Mouse (Mus musculus): ENCODE data around the gene Ptk6. TPM values are rescaled to one million over a fixed set of nuclear protein-coding genes. Genes with fewer than 3 reads are reported as not detected.

Gene Ptk6
- polyA plus RNA-seq, 1 experiment from 2014 or later = not detected

DNA sequence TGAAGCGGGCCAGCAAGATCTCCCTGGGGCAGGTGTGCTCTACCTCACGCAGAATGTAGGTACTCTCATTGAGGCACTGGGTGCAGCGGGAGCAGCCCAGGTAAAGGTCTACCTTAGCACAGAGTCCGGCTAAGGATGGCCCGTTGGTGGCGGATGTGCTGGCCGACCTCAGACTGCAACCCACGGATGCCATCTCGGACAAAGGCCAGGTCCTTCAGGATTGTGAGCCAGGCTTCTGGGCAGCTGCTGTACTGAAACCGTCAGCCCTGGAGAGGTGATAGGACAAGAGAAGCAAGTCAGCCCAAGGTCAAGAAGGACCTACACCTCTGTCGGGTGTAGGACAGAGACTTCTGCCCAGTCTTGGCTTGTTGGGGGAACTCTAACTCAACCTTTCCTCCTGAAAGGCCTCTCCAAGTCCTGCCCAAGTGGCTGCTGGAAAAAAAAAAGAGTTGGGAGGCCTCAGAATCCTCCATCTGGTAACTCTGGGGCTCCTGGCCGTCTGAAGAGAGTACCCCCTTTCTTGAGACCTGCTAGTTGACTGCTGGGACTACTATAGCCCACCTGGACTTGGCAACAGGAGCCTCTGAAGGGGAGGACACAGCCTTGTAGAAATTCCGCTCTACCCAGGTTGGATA, 38.3 kb upstream of the Ptk6 start:
- H3K36me3 ChIP-seq (ENCODE audit: control insufficient read depth, insufficient read depth, low read length) = peaks cover 14% of the 10 kb centered on the region; the same call in 1 of the 2 replicates
- peaks cover 0 to 4% of the 10 kb centered on the region in 2 experiments; a peak in 1 of 4 replicates for H3K4me1 ChIP-seq (ENCODE audit: control insufficient read depth in 2 of 2, insufficient read depth in 2 of 2, low read length in 2 of 2)
- H3K4me3 ChIP-seq (ENCODE audit: control insufficient read depth in 1 of 2, insufficient read depth in 1 of 2, low read depth in 1 of 2, low read length in 2 of 2) = peak overlapping the region in 1 of 2 experiments; percentile 59; a peak in 1 of 4 replicates
- WGBS = 87% methylated on average over 13 of the region's 13 CpGs
- H3K9ac ChIP-seq (ENCODE audit: low read length) = peak overlapping the region; percentile 77; the same call in 1 of the 2 replicates
- H3K27me3 ChIP-seq (ENCODE audit: control insufficient read depth, insufficient read depth, low read length) = no peaks in the 10 kb centered on the region
- peak overlapping the region; percentile 71 for H3K4me2 ChIP-seq (ENCODE audit: low read length)
- H3K9me3 ChIP-seq (ENCODE audit: control insufficient read depth, low read length) = no peaks in the 10 kb centered on the region
- no peak for ATAC-seq (ENCODE audit: insufficient number of reproducible peaks, insufficient read depth, low FRiP score, low read depth)
- H3K27ac ChIP-seq (replicated peaks in 1 of 2; ENCODE audit: control insufficient read depth in 1 of 2, insufficient read depth in 1 of 2, low read depth in 2 of 2, low read length in 2 of 2) = no peak overlapping the region

GRCm38 (mm10) chr2:181239261-181239660, 36.7 kb upstream of the Ptk6 start:
- peaks cover 0 to 4% of the 10 kb centered on the region in 2 experiments; a peak in 1 of 4 replicates for H3K4me1 ChIP-seq (ENCODE audit: control insufficient read depth in 2 of 2, insufficient read depth in 2 of 2, low read length in 2 of 2)
- H3K36me3 ChIP-seq (ENCODE audit: control insufficient read depth, insufficient read depth, low read length) = peaks cover 17% of the 10 kb centered on the region; the same call in 1 of the 2 replicates
- H3K4me3 ChIP-seq (ENCODE audit: control insufficient read depth in 1 of 2, insufficient read depth in 1 of 2, low read depth in 1 of 2, low read length in 2 of 2) = no peak overlapping the region
- no peaks in the 10 kb centered on the region for H3K9me3 ChIP-seq (ENCODE audit: control insufficient read depth, low read length)
- H3K27ac ChIP-seq (replicated peaks in 1 of 2; ENCODE audit: control insufficient read depth in 1 of 2, insufficient read depth in 1 of 2, low read depth in 2 of 2, low read length in 2 of 2) = no peak overlapping the region
- no peak overlapping the region for H3K4me2 ChIP-seq (ENCODE audit: low read length)
- no peak overlapping the region for H3K9ac ChIP-seq (ENCODE audit: low read length)
- 91% methylated on average over 9 of the region's 9 CpGs for WGBS
- no peak for ATAC-seq (ENCODE audit: insufficient number of reproducible peaks, insufficient read depth, low FRiP score, low read depth)
- H3K27me3 ChIP-seq (ENCODE audit: control insufficient read depth, insufficient read depth, low read length) = no peaks in the 10 kb centered on the region

DNA sequence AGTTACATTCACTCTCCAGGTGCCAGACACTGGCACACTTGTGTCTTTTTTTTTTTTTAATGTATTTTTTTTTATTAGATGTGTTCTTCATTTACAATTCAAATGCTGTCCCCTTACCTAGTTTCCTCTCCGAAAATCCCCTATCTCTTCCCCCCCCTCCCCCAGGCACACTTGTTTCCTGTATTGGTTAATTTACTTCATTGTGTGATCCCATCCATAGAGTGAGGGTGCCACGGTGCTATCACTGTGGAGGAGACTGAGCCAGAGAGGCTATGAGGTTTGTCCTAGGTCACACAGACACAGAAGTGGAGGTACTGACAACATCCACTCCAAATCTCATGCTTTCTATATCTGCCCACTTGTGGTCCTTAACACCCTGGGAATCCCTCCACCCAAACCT, 36.3 kb upstream of the Ptk6 start:
- Histone ChIP-seq H3K27ac (replicated peaks in 1 of 2; ENCODE audit: control insufficient read depth in 1 of 2, insufficient read depth in 1 of 2, low read depth in 2 of 2, low read length in 2 of 2) (no peak overlapping the region), H3K4me1 (ENCODE audit: control insufficient read depth in 2 of 2, insufficient read depth in 2 of 2, low read length in 2 of 2) (peaks cover 0 to 4% of the 10 kb centered on the region in 2 experiments; a peak in 1 of 4 replicates), H3K9me3 (ENCODE audit: control insufficient read depth, low read length) (no peaks in the 10 kb centered on the region), H3K36me3 (ENCODE audit: control insufficient read depth, insufficient read depth, low read length) (peaks cover 17% of the 10 kb centered on the region; the same call in 1 of the 2 replicates), H3K4me3 (ENCODE audit: control insufficient read depth in 1 of 2, insufficient read depth in 1 of 2, low read depth in 1 of 2, low read length in 2 of 2) (no peak overlapping the region), H3K27me3 (ENCODE audit: control insufficient read depth, insufficient read depth, low read length) (no peaks in the 10 kb centered on the region), H3K9ac (ENCODE audit: low read length) (no peak overlapping the region), H3K4me2 (ENCODE audit: low read length) (no peak overlapping the region)
- 57% methylated on average over 2 of the region's 2 CpGs for WGBS
- ATAC-seq (ENCODE audit: insufficient number of reproducible peaks, insufficient read depth, low FRiP score, low read depth) = no peak

DNA sequence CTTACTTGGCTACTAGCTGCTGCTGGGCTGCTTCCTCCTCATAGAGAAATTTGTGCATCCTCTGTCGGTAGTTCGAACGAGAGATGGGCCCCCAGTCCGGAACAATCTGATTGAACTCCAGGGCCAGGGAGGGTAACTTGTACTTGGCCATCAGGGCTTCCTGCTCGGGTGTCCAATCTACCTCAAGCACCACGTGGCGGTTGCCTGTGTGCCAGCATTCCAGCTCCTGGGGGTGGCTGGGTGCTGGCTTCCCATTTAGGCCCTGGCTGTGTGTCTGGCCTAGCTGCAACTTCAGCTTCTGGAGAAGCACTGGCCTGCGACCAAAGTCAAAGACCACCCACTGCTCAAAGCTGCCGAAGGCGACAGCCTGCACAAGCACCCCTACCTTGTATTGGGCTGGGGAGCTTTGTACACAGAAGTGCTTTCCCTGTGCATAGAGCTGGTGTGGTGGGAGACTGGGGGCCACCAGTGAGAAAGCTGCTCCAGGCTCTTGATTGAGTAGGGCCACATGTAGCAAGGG, 35.6 kb upstream of the Ptk6 start:
- H3K9ac ChIP-seq (ENCODE audit: low read length) = no peak overlapping the region
- peaks cover 23% of the 10 kb centered on the region; the same call in 1 of the 2 replicates for H3K36me3 ChIP-seq (ENCODE audit: control insufficient read depth, insufficient read depth, low read length)
- H3K27me3 ChIP-seq (ENCODE audit: control insufficient read depth, insufficient read depth, low read length) = no peaks in the 10 kb centered on the region
- H3K4me1 ChIP-seq (ENCODE audit: control insufficient read depth in 2 of 2, insufficient read depth in 2 of 2, low read length in 2 of 2) = peaks cover 0 to 4% of the 10 kb centered on the region in 2 experiments; a peak in 1 of 4 replicates
- WGBS = 76% methylated on average over 10 of the region's 10 CpGs
- H3K27ac ChIP-seq (replicated peaks in 1 of 2; ENCODE audit: control insufficient read depth in 1 of 2, insufficient read depth in 1 of 2, low read depth in 2 of 2, low read length in 2 of 2) = no peak overlapping the region
- no peak overlapping the region for H3K4me3 ChIP-seq (ENCODE audit: control insufficient read depth in 1 of 2, insufficient read depth in 1 of 2, low read depth in 1 of 2, low read length in 2 of 2)
- no peak for ATAC-seq (ENCODE audit: insufficient number of reproducible peaks, insufficient read depth, low FRiP score, low read depth)
- no peak overlapping the region for H3K4me2 ChIP-seq (ENCODE audit: low read length)
- no peaks in the 10 kb centered on the region for H3K9me3 ChIP-seq (ENCODE audit: control insufficient read depth, low read length)

- WGBS = 82% methylated on average over 17 of the region's 17 CpGs
- no peaks in the 10 kb centered on the region for H3K9me3 ChIP-seq (ENCODE audit: control insufficient read depth, low read length)
- no peak for ATAC-seq (ENCODE audit: insufficient number of reproducible peaks, insufficient read depth, low FRiP score, low read depth)
- no peak overlapping the region for H3K9ac ChIP-seq (ENCODE audit: low read length)
- H3K4me3 ChIP-seq (ENCODE audit: control insufficient read depth in 1 of 2, insufficient read depth in 1 of 2, low read depth in 1 of 2, low read length in 2 of 2) = no peak overlapping the region
- peaks cover 0 to 4% of the 10 kb centered on the region in 2 experiments; a peak in 1 of 4 replicates for H3K4me1 ChIP-seq (ENCODE audit: control insufficient read depth in 2 of 2, insufficient read depth in 2 of 2, low read length in 2 of 2)
- no peak overlapping the region for H3K4me2 ChIP-seq (ENCODE audit: low read length)
- no peaks in the 10 kb centered on the region for H3K27me3 ChIP-seq (ENCODE audit: control insufficient read depth, insufficient read depth, low read length)
- H3K27ac ChIP-seq (replicated peaks in 1 of 2; ENCODE audit: control insufficient read depth in 1 of 2, insufficient read depth in 1 of 2, low read depth in 2 of 2, low read length in 2 of 2) = no peak overlapping the region
- peaks cover 26% of the 10 kb centered on the region; the same call in 1 of the 2 replicates for H3K36me3 ChIP-seq (ENCODE audit: control insufficient read depth, insufficient read depth, low read length)
These were observed 34.8 kb upstream of the Ptk6 start for GRCm38 (mm10) chr2:181237251-181238014.

GRCm38 (mm10) chr2:181235681-181236566, 33.3 kb upstream of the Ptk6 start:
- H3K27me3 ChIP-seq (ENCODE audit: control insufficient read depth, insufficient read depth, low read length) = no peaks in the 10 kb centered on the region
- 82% methylated on average over 23 of the region's 23 CpGs for WGBS
- peaks cover 27% of the 10 kb centered on the region; the same call in 1 of the 2 replicates for H3K36me3 ChIP-seq (ENCODE audit: control insufficient read depth, insufficient read depth, low read length)
- H3K27ac ChIP-seq (replicated peaks in 1 of 2; ENCODE audit: control insufficient read depth in 1 of 2, insufficient read depth in 1 of 2, low read depth in 2 of 2, low read length in 2 of 2) = no peak overlapping the region
- no peak overlapping the region for H3K9ac ChIP-seq (ENCODE audit: low read length)
- ATAC-seq (ENCODE audit: insufficient number of reproducible peaks, insufficient read depth, low FRiP score, low read depth) = no peak
- H3K4me3 ChIP-seq (ENCODE audit: control insufficient read depth in 1 of 2, insufficient read depth in 1 of 2, low read depth in 1 of 2, low read length in 2 of 2) = no peak overlapping the region
- H3K9me3 ChIP-seq (ENCODE audit: control insufficient read depth, low read length) = no peaks in the 10 kb centered on the region
- no peaks in the 10 kb centered on the region for H3K4me1 ChIP-seq (ENCODE audit: control insufficient read depth in 2 of 2, insufficient read depth in 2 of 2, low read length in 2 of 2)
- H3K4me2 ChIP-seq (ENCODE audit: low read length) = no peak overlapping the region

GRCm38 (mm10) chr2:181234680-181235079, 32.1 kb upstream of the Ptk6 start:
- H3K27me3 ChIP-seq (ENCODE audit: control insufficient read depth, insufficient read depth, low read length) = no peaks in the 10 kb centered on the region
- no peak overlapping the region for H3K4me3 ChIP-seq (ENCODE audit: control insufficient read depth in 1 of 2, insufficient read depth in 1 of 2, low read depth in 1 of 2, low read length in 2 of 2)
- ATAC-seq (ENCODE audit: insufficient number of reproducible peaks, insufficient read depth, low FRiP score, low read depth) = no peak
- H3K4me2 ChIP-seq (ENCODE audit: low read length) = no peak overlapping the region
- WGBS = 87% methylated on average over 11 of the region's 11 CpGs
- H3K27ac ChIP-seq (replicated peaks in 1 of 2; ENCODE audit: control insufficient read depth in 1 of 2, insufficient read depth in 1 of 2, low read depth in 2 of 2, low read length in 2 of 2) = no peak overlapping the region
- H3K36me3 ChIP-seq (ENCODE audit: control insufficient read depth, insufficient read depth, low read length) = peaks cover 27% of the 10 kb centered on the region; the same call in 1 of the 2 replicates
- H3K9ac ChIP-seq (ENCODE audit: low read length) = no peak overlapping the region
- H3K9me3 ChIP-seq (ENCODE audit: control insufficient read depth, low read length) = no peaks in the 10 kb centered on the region
- H3K4me1 ChIP-seq (ENCODE audit: control insufficient read depth in 2 of 2, insufficient read depth in 2 of 2, low read length in 2 of 2) = no peaks in the 10 kb centered on the region
